Mouse (Mus musculus) frontal cortex, adult 2 months (tissue): ENCODE results near the gene Ttbk2. TPM values are rescaled to one million over a fixed set of nuclear protein-coding genes. Genes with fewer than 3 reads are reported as not detected.

Experiments
- polyA plus RNA-seq: library from polyadenylated mRNA; depleted of rRNA; stranded (reverse); fragments of >200 nt; gene quantifications from 2 replicates; pipeline ENCODE4 v1.2.3, GENCODE M21; 2012; rRNA removed

Ttbk2 gene
- polyA plus RNA-seq, 1 experiment: 20.2 TPM

Other genes starting within 250 kb of the Ttbk2 start
- gene Haus2, start 241.2 kb downstream of the Ttbk2 start, polyA plus RNA-seq: 14.9 and 17.1 TPM in 2 replicates
- gene Lrrc57, start 241.1 kb downstream of the Ttbk2 start, polyA plus RNA-seq: 35.1 and 35.7 TPM in 2 replicates
- gene Stard9, start 221.5 kb downstream of the Ttbk2 start, polyA plus RNA-seq: 15.2 and 16.4 TPM in 2 replicates
- 26.8 and 31.6 TPM in 2 replicates for gene Cdan1, start 476 bp downstream of the Ttbk2 start, polyA plus RNA-seq
- 18.2 and 21.0 TPM in 2 replicates for gene Ubr1, start 120.1 kb upstream of the Ttbk2 start, polyA plus RNA-seq
- 28.1 and 29.7 TPM in 2 replicates for gene Tmem62, start 126.4 kb upstream of the Ttbk2 start, polyA plus RNA-seq
- gene Ccndbp1, start 157.8 kb upstream of the Ttbk2 start, polyA plus RNA-seq: 74.6 and 83.2 TPM in 2 replicates
- gene Epb42, start 186.5 kb upstream of the Ttbk2 start, polyA plus RNA-seq: not detected in 2 replicates
- 0.04 TPM in 2 replicates for gene Tgm5, start 235.2 kb upstream of the Ttbk2 start, polyA plus RNA-seq